Mouse (Mus musculus) heart, embryonic 15.5 days (tissue): Measurements from ENCODE around the gene Dclre1a. TPM values are rescaled to one million over a fixed set of nuclear protein-coding genes. Genes with fewer than 3 reads are reported as not detected.

Source experiments
- ATAC-seq: fragments of 200-750 bp; cut with Nextera tagmentation; replicated peaks from 2 replicates; pipeline ENCODE4 v1.8.0; 2017; ENCODE audit warnings: low read depth, moderate TSS enrichment; ENCODE audit not compliant: insufficient number of reproducible peaks, insufficient read depth, low FRiP score
- H3K27ac ChIP-seq: fragments of 300-500 bp; sonication (generic); 2 replicates; pipeline ENCODE4 v1.5.1; 2015; ENCODE audit warnings: mild to moderate bottlenecking, inconsistent platforms
- H3K27me3 ChIP-seq: fragments of 300-500 bp; sonication (generic); 2 replicates; pipeline ENCODE4 v1.6.1; 2015; ENCODE audit warnings: inconsistent platforms
- H3K36me3 ChIP-seq: fragments of 300-500 bp; sonication (generic); 2 replicates; pipeline ENCODE4 v1.6.1; 2015; ENCODE audit warnings: mild to moderate bottlenecking, inconsistent platforms
- H3K4me1 ChIP-seq: fragments of 300-500 bp; sonication (generic); replicated peaks from 2 replicates; pipeline ENCODE4 v1.6.1; 2015; ENCODE audit warnings: inconsistent platforms
- H3K4me2 ChIP-seq: fragments of 300-500 bp; sonication (generic); 2 replicates; pipeline ENCODE4 v1.6.1; 2015; ENCODE audit warnings: inconsistent platforms, mild to moderate bottlenecking, moderate library complexity
- H3K4me3 ChIP-seq: fragments of 300-500 bp; sonication (generic); 2 replicates; pipeline ENCODE4 v1.5.1; 2015; ENCODE audit warnings: mild to moderate bottlenecking, inconsistent platforms
- H3K9ac ChIP-seq: fragments of 300-500 bp; sonication (generic); 2 replicates; pipeline ENCODE4 v1.6.1; 2015; ENCODE audit warnings: mild to moderate bottlenecking, inconsistent platforms
- H3K9me3 ChIP-seq: fragments of 300-500 bp; sonication (generic); replicated peaks from 2 replicates; pipeline ENCODE4 v1.6.1; 2016; ENCODE audit warnings: inconsistent platforms
- WGBS: fragments of 180-500 bp; shearing (Covaris S2); methylation state at CpG from one replicate; pipeline ENCODE4 v1.1.7; 2015; ENCODE audit warnings: mixed read lengths; 5-methylcytosine and 5-hydroxymethylcytosine counted together
- polyA plus RNA-seq: library from polyadenylated mRNA; unstranded; fragments of >200 nt; fragmentation: Nextera tagmentation; extraction: Ambion mirVana; gene quantifications from 2 replicates; pipeline ENCODE4 v1.2.1, GENCODE M21; 2015

The Dclre1a gene
- 13.9 and 14.3 TPM in 2 replicates for polyA plus RNA-seq

- Histone ChIP-seq H3K36me3 (peaks cover 25% of the 10 kb centered on the region), H3K9me3 (no peaks in the 10 kb centered on the region), H3K4me1 (peaks cover 16% of the 10 kb centered on the region), H3K4me2 (peak within 1 kb of the TSS; percentile 91), H3K4me3 (peak within 1 kb of the TSS; percentile 77), H3K27me3 (no peaks in the 10 kb centered on the region), H3K9ac (peak within 1 kb of the TSS; percentile 90), H3K27ac (peak within 1 kb of the TSS; percentile 97)
- peak; percentile 38; the same call in 1 of the 2 replicates for ATAC-seq
- 8% methylated on average over 20 of the region's 20 CpGs for WGBS
Observed at GRCm38 (mm10) chr19:56547456-56548229, at the start of gene Dclre1a. Gene Dclre1a (minus strand): TSS chr19:56548222.

DNA sequence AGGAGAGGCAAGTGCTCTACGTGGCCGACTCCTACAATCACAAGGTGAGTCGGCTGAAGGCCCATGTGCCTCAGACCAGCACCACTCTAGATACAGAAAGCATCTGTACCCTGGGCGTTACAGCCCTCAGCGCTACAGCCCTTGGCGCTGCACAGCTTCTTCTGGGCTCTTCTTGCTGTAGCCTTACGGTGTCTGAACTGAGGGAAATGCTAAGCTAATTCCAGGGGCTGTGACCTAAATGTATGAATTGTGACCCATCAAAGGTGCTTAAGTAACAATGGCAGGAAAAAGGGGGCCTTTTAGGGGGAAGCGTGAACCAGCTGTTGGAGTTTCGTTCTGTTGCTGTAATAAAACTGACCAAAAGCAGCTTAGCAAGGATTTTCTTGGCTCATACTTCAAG lies 44.5 kb upstream of the Dclre1a start:
- no peak for ATAC-seq
- H3K9ac ChIP-seq, result no peak overlapping the region
- WGBS, result 82% methylated on average over 9 of the region's 9 CpGs

GRCm38 (mm10) chr19:56590250-56590649 lies 42.2 kb upstream of the Dclre1a start:
- Histone ChIP-seq H3K27me3 (no peaks in the 10 kb centered on the region), H3K4me1 (peaks cover 17% of the 10 kb centered on the region), H3K4me2 (no peak overlapping the region), H3K27ac (no peak overlapping the region), H3K9ac (no peak overlapping the region), H3K36me3 (peaks cover 46% of the 10 kb centered on the region), H3K4me3 (no peak overlapping the region), H3K9me3 (no peaks in the 10 kb centered on the region)
- ATAC-seq, result no peak
- 85% methylated on average over 3 of the region's 3 CpGs for WGBS

More for the DNA sequence above, 44.5 kb upstream of the Dclre1a start:
- Histone ChIP-seq H3K4me2 (no peak overlapping the region), H3K9me3 (no peaks in the 10 kb centered on the region), H3K4me1 (peaks cover 12% of the 10 kb centered on the region), H3K4me3 (no peak overlapping the region), H3K27me3 (no peaks in the 10 kb centered on the region), H3K36me3 (peaks cover 62% of the 10 kb centered on the region), H3K27ac (no peak overlapping the region)

- H3K36me3 ChIP-seq, result peaks cover 39% of the 10 kb centered on the region
- WGBS, result 96% methylated on average over 5 of the region's 5 CpGs
- no peak overlapping the region for H3K4me2 ChIP-seq
- ATAC-seq, result no peak
- no peak overlapping the region for H3K9ac ChIP-seq
- no peaks in the 10 kb centered on the region for H3K9me3 ChIP-seq
- no peak overlapping the region for H3K27ac ChIP-seq
- no peak overlapping the region for H3K4me3 ChIP-seq
- no peaks in the 10 kb centered on the region for H3K27me3 ChIP-seq
- peaks cover 19% of the 10 kb centered on the region for H3K4me1 ChIP-seq
Observed at GRCm38 (mm10) chr19:56589455-56589854, 41.4 kb upstream of the Dclre1a start.

DNA sequence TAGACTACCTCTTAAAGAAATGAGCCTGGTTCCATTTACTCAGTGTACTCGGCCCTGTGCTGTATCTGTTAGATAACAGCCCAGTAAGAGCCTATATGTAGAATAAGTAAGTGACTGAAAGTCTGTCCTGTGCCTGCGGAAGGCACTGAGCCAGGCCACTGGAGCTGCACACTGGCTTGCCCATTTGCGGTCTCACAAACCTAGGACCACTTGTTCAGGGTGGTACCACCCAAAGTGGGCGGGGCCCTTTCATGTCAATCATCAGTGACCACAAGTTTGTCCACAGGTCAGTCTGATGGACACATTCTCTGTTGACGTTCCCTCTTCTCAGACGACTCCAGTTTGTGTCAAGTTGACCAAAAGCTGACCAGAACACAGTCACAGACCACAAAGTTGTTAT lies 41.0 kb upstream of the Dclre1a start:
- no peaks in the 10 kb centered on the region for H3K9me3 ChIP-seq
- peaks cover 37% of the 10 kb centered on the region for H3K36me3 ChIP-seq
- H3K4me1 ChIP-seq, result peaks cover 19% of the 10 kb centered on the region
- H3K27ac ChIP-seq, result peak overlapping the region; percentile 74
- peak; percentile 26; the same call in 1 of the 2 replicates for ATAC-seq
- no peak overlapping the region for H3K4me3 ChIP-seq
- H3K27me3 ChIP-seq, result no peaks in the 10 kb centered on the region
- no peak overlapping the region for H3K9ac ChIP-seq
- 67% methylated on average over 6 of the region's 6 CpGs for WGBS
- no peak overlapping the region for H3K4me2 ChIP-seq

DNA sequence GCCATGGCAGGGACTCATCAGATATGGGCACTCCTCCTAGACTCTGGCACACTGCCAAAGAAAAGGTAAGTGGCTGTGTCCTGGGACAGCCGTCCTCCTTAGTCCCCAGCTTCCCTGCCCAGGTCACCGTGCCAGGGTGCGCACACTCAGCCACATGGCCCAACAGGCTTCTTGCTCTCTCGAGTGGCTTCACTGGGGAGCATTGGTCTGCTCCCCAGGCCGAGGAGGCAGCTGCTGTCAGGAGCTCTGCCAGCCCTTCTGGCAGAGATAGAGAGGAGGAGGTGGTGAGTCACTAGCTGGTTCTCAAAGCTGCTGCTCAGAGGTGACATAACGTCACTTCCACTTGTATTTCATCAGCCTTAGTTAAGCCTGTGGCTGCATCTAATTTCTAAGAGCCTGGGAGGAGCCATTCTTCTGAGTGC lies 40.2 kb upstream of the Dclre1a start:
- Histone ChIP-seq H3K4me3 (no peak overlapping the region), H3K4me1 (peaks cover 19% of the 10 kb centered on the region), H3K9ac (no peak overlapping the region), H3K27ac (peak overlapping the region; percentile 74), H3K9me3 (no peaks in the 10 kb centered on the region), H3K36me3 (peaks cover 29% of the 10 kb centered on the region), H3K27me3 (no peaks in the 10 kb centered on the region), H3K4me2 (no peak overlapping the region)
- 31% methylated on average over 6 of the region's 6 CpGs for WGBS
- peak; percentile 48 for ATAC-seq

DNA sequence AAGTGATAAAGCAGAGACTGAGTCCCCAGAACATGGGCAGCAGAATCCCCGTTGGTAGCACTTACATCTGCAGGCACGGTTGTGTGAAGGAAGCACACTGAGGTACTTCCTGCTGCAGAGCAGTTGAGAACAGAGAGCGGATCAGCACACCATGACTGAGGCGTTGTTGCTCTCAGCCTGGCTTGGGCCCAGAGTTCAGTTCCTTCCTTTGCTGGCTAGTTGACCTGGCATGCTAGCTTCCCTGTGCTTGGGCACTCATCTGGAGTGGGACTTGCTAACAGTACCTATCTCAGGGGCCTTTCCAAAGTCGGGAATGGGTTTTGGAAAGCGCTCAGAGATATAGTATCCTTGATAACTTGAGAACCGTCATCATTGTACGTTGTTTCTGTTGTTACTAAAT lies 38.3 kb upstream of the Dclre1a start:
- no peaks in the 10 kb centered on the region for H3K9me3 ChIP-seq
- H3K4me3 ChIP-seq, result no peak overlapping the region
- ATAC-seq, result no peak
- H3K36me3 ChIP-seq, result peaks cover 15% of the 10 kb centered on the region; the same call in 1 of the 2 replicates
- no peak overlapping the region for H3K9ac ChIP-seq
- H3K4me2 ChIP-seq, result no peak overlapping the region
- no peak overlapping the region for H3K27ac ChIP-seq
- H3K27me3 ChIP-seq, result no peaks in the 10 kb centered on the region
- peaks cover 19% of the 10 kb centered on the region for H3K4me1 ChIP-seq
- 81% methylated on average over 8 of the region's 8 CpGs for WGBS

DNA sequence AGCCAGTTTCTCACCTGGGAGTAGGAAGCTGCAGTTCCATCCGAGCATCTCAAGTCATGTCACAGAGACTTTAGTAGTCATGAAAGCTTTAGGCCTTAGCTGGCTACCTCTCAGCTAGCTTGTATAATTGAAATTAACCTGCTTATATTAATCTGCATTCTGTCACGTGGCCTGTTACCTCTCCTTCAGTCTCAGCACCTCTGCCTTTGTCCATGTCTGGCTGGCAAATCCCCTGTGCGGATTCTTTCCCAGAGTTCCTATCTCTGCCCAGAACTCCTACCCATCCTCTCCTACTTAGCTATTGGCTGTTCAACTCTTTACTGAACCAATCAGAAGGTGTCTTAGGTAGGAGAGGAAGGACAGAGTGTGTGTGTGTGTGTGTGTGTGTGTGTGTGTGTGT lies 36.3 kb upstream of the Dclre1a start:
- Histone ChIP-seq H3K4me3 (no peak overlapping the region), H3K4me1 (peaks cover 19% of the 10 kb centered on the region), H3K9me3 (no peaks in the 10 kb centered on the region), H3K4me2 (no peak overlapping the region), H3K36me3 (peaks cover 8% of the 10 kb centered on the region; the same call in 1 of the 2 replicates), H3K27ac (no peak overlapping the region), H3K9ac (no peak overlapping the region), H3K27me3 (no peaks in the 10 kb centered on the region)
- ATAC-seq, result no peak
- 75% methylated on average over 3 of the region's 3 CpGs for WGBS

- no peak for ATAC-seq
- H3K36me3 ChIP-seq, result peaks cover 8% of the 10 kb centered on the region; the same call in 1 of the 2 replicates
Observed at GRCm38 (mm10) chr19:56583785-56584184, 35.8 kb upstream of the Dclre1a start.

GRCm38 (mm10) chr19:56581981-56582380 lies 34.0 kb upstream of the Dclre1a start:
- Histone ChIP-seq H3K4me1 (peaks cover 7% of the 10 kb centered on the region), H3K4me2 (no peak overlapping the region), H3K27ac (no peak overlapping the region), H3K36me3 (peaks cover 18% of the 10 kb centered on the region; the same call in 1 of the 2 replicates), H3K9me3 (no peaks in the 10 kb centered on the region), H3K4me3 (no peak overlapping the region), H3K27me3 (no peaks in the 10 kb centered on the region), H3K9ac (no peak overlapping the region)
- WGBS, result 87% methylated on average over 5 of the region's 5 CpGs
- ATAC-seq, result no peak

More at GRCm38 (mm10) chr19:56583785-56584184, 35.8 kb upstream of the Dclre1a start:
- Histone ChIP-seq H3K4me3 (no peak overlapping the region), H3K9ac (no peak overlapping the region), H3K4me2 (no peak overlapping the region), H3K9me3 (no peaks in the 10 kb centered on the region), H3K4me1 (peaks cover 15% of the 10 kb centered on the region), H3K27ac (no peak overlapping the region), H3K27me3 (no peaks in the 10 kb centered on the region)
- WGBS, result 63% methylated on average over 5 of the region's 5 CpGs

- Histone ChIP-seq H3K4me1 (no peaks in the 10 kb centered on the region), H3K27me3 (no peaks in the 10 kb centered on the region), H3K9me3 (no peaks in the 10 kb centered on the region), H3K9ac (no peak overlapping the region), H3K4me2 (no peak overlapping the region), H3K27ac (no peak overlapping the region), H3K4me3 (no peak overlapping the region), H3K36me3 (peaks cover 23% of the 10 kb centered on the region; the same call in 1 of the 2 replicates)
- no peak for ATAC-seq
- 87% methylated on average over 1 of the region's 1 CpGs for WGBS
Observed at GRCm38 (mm10) chr19:56577801-56578200, 29.8 kb upstream of the Dclre1a start.

- Histone ChIP-seq H3K4me1 (peaks cover 6% of the 10 kb centered on the region), H3K27me3 (no peaks in the 10 kb centered on the region), H3K4me3 (no peak overlapping the region), H3K9ac (no peak overlapping the region), H3K4me2 (no peak overlapping the region), H3K27ac (no peak overlapping the region), H3K9me3 (no peaks in the 10 kb centered on the region), H3K36me3 (peaks cover 23% of the 10 kb centered on the region; the same call in 1 of the 2 replicates)
- no peak for ATAC-seq
- WGBS, result 89% methylated on average over 6 of the region's 6 CpGs
Observed at GRCm38 (mm10) chr19:56573184-56573583, 25.2 kb upstream of the Dclre1a start.
